Mouse (Mus musculus) CH12.LX (cell line): ENCODE results near the gene Klk15.

ENCODE experiments used
- CTCF ChIP-seq, 2 experiments: IDR thresholded peaks in 1 of 2; conservative IDR thresholded peaks in 1 of 2; 2 replicates each; pipeline ENCODE4 v1.5.1; 2011 to 2012; ENCODE audit warnings: low read depth in 2 of 2, low read length in 2 of 2, improper control_type of control experiment in 1 of 2, inconsistent platforms in 1 of 2, mild to moderate bottlenecking in 1 of 2, moderate library complexity in 1 of 2
- E2F4 ChIP-seq: IDR thresholded peaks from 2 replicates; pipeline ENCODE4 v1.6.1; 2011; ENCODE audit warnings: low read depth, low read length, improper control_type of control experiment; ENCODE audit not compliant: insufficient replicate concordance
- EP300 ChIP-seq: IDR thresholded peaks from 2 replicates; pipeline ENCODE4 v1.6.1; 2011; ENCODE audit warnings: low read length, improper control_type of control experiment
- ETS1 ChIP-seq: conservative IDR thresholded peaks from 2 replicates; pipeline ENCODE4 v1.6.1; 2012; ENCODE audit warnings: low read depth, mild to moderate bottlenecking, inconsistent platforms, low read length, improper control_type of control experiment, moderate library complexity
- MAX ChIP-seq: IDR thresholded peaks from 2 replicates; pipeline ENCODE4 v1.6.1; 2011; ENCODE audit warnings: low read length, improper control_type of control experiment
- NELFE ChIP-seq: IDR thresholded peaks from 2 replicates; pipeline ENCODE4 v1.6.1; 2011; ENCODE audit warnings: low read depth, low read length, improper control_type of control experiment
- POLR2A ChIP-seq: IDR thresholded peaks from 2 replicates; pipeline ENCODE4 v1.6.1; 2011; ENCODE audit warnings: low read depth, mild to moderate bottlenecking, improper control_type of control experiment, low read length
- POLR2AphosphoS2 ChIP-seq: IDR thresholded peaks from 2 replicates; pipeline ENCODE4 v1.6.1; 2011; ENCODE audit warnings: low read depth, low read length, improper control_type of control experiment
- RAD21 ChIP-seq: IDR thresholded peaks from 2 replicates; pipeline ENCODE4 v1.6.1; 2011; ENCODE audit warnings: low read depth, mild to moderate bottlenecking, low read length, improper control_type of control experiment, moderate library complexity
- SMC3 ChIP-seq: IDR thresholded peaks from 2 replicates; pipeline ENCODE4 v1.6.1; 2011; ENCODE audit warnings: low read depth, low read length, improper control_type of control experiment
- TBP ChIP-seq: conservative IDR thresholded peaks from 2 replicates; pipeline ENCODE4 v1.6.1; 2011; ENCODE audit warnings: low read depth, low read length, improper control_type of control experiment
- USF1 ChIP-seq: IDR thresholded peaks from 2 replicates; pipeline ENCODE4 v1.6.1; 2014; ENCODE audit warnings: low read depth, mild to moderate bottlenecking, inconsistent platforms, low read length, improper control_type of control experiment
- ZC3H11A ChIP-seq: IDR thresholded peaks from 2 replicates; pipeline ENCODE4 v1.6.1; 2012; ENCODE audit warnings: low read depth, mild to moderate bottlenecking, inconsistent platforms, low read length, improper control_type of control experiment
- ZNF384 ChIP-seq: IDR thresholded peaks from 2 replicates; pipeline ENCODE4 v1.6.1; 2012; ENCODE audit warnings: low read depth, low read length, improper control_type of control experiment, inconsistent platforms

DNA sequence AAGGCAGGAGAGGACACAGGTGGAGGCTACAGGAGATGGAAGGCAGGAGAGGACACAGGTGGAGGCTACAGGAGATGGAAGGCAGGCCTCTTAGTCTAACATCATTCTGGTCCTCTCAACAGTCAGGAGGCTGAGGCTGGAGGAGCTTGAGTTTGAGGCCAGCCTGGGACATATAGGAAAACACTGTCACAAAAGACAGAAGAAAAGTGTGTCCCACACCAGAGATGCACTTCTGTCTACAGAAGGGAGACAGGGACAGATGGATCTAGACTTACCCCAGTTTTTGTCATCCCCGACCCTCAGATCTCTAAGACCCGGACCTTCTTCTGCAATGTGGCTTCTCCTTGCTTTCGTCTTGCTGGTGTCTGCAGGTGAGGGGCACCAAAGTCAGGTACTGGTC lies at the start of gene Klk15:
- TF ChIP-seq POLR2AphosphoS2: no peak
- no peak for TF ChIP-seq CTCF (conservative IDR thresholded peaks at IDR 0.05 in 1 of 2, IDR thresholded peaks at IDR 0.05 in 1 of 2; ENCODE audit: low read depth in 2 of 2, low read length in 2 of 2)
- no peak for TF ChIP-seq MAX
- no peak for TF ChIP-seq POLR2A
- no peak for TF ChIP-seq E2F4
- TF ChIP-seq ZNF384: no peak
- no peak for TF ChIP-seq RAD21
- TF ChIP-seq USF1: no peak
- TF ChIP-seq NELFE: no peak
- TF ChIP-seq TBP: no peak
- no peak for TF ChIP-seq EP300
- no peak for TF ChIP-seq ZC3H11A
- no peak for TF ChIP-seq ETS1
- no peak for TF ChIP-seq SMC3
